Mouse (Mus musculus) cerebellum, adult 18-20 months (tissue): ENCODE data around the gene Gm28635.

Experiments used
- DNase-seq, 2 experiments: peaks; one replicate each; pipeline ENCODE4 v3.0.0; 2021

Gene Gm28635

DNA sequence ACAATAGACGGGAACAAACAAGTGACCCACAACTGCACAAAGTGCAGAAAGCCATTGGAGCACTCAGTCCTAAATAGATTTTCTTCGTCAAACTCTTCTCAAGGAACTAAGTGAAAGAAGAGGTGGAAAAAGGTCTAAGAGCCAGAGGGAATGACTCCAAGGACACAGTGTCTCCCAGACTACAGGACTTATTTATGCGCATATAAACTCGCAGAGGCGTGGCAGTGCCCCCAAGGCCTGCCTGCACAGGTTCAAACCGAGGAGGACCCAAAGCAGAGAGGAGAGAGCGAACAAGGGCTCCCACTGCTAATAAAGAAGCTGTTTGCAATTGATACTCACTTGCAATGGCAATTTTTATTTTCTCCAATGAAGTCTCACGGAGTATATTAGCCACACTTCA is 92.1 kb downstream of the Gm28635 start:
- no peak for DNase-seq

GRCm38 (mm10) chr2:84582286-84582685 is 95.6 kb downstream of the Gm28635 start:
- no peak for DNase-seq

DNA sequence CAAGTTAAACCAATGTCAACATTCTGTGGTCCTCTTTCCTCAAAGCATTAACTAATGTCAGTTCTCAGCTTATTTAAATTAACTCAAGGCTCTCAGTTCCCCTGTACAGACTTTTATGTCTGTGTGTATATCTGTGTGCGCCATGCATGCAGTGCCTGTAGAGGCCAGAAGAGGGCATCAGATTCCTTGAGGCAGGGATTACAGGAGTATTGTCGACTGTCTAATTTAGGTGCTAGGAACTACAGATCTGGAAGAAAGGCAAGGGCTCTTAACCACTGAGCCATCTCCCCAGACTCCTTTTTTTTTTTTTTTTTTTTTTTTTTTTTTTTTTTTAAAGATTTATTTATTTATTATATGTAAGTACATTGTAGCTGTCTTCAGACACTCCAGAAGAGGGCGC is 96.6 kb downstream of the Gm28635 start:
- no peak for DNase-seq

GRCm38 (mm10) chr2:84579311-84579710 is 98.5 kb downstream of the Gm28635 start:
- no peak for DNase-seq

DNA sequence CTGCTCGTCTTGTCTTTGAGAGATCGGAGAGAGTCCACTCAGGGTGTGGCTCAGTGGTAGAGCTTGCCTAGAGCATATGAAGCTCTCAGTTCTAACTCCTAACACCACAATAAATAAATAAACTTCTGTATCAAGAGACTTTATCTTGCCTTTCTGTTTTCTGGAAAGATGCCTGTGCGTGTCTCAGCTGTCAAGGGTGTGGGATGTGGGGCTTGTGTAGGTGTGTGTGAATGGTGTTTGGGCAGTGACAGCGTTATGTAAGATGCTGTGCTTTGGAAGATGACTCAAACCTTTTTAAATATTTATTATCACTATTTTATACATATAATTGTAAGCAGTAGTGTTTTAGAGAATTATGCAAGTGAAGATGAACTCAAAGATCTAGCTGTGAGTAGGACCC is 103.7 kb downstream of the Gm28635 start:
- no peak for DNase-seq

- no peak for DNase-seq
These were observed 120.8 kb downstream of the Gm28635 start for GRCm38 (mm10) chr2:84556888-84557514.
